Mouse (Mus musculus): ENCODE measurements at regions not wholly inside any gene's neighbourhood (a gene's known extent, or its start where the extent isn't known, plus 50 kb on each side); places are given as distances from the start of the nearest gene placed in this dataset.

- no peak for DNase-seq
Observed at GRCm38 (mm10) chr13:5802079-5802478, 59.2 kb upstream of the Klf6 start.

GRCm38 (mm10) chr13:5802826-5803225 lies 58.5 kb upstream of the Klf6 start:
- no peak for DNase-seq

GRCm38 (mm10) chr13:5803540-5804380 lies 57.5 kb upstream of the Klf6 start:
- no peak for DNase-seq

- DNase-seq = no peak
Observed at GRCm38 (mm10) chr13:5804381-5804941, 56.8 kb upstream of the Klf6 start.

- DNase-seq = no peak
Observed at GRCm38 (mm10) chr13:5808380-5808779, 52.9 kb upstream of the Klf6 start.

All from right cerebral cortex, adult 18-20 months (tissue).